Mouse (Mus musculus) hindbrain, embryonic 10.5 days (tissue): ENCODE measurements around the gene Lmln. TPM values are rescaled to one million over a fixed set of nuclear protein-coding genes. Genes with fewer than 3 reads are reported as not detected.
A peak's percentile ranks its signal among the peaks of the same experiment; 100 is the strongest.
"Not testable (repeated sequence)": the region's sequence is repeated elsewhere in the genome, so short reads cannot be mapped to it uniquely, and the experiment has no call there.

Experiments
- DNase-seq: peaks from one replicate; pipeline ENCODE4 v3.0.0-alpha.2; 2017; ENCODE audit warnings: low spot score
- H3K27ac ChIP-seq: fragments of 300-500 bp; sonication (generic); 2 replicates; pipeline ENCODE4 v1.5.1; 2016; ENCODE audit warnings: mild to moderate bottlenecking, moderate library complexity
- H3K27me3 ChIP-seq: fragments of 300-500 bp; sonication (generic); 2 replicates; pipeline ENCODE4 v1.6.1; 2016; ENCODE audit warnings: mild to moderate bottlenecking; ENCODE audit not compliant: poor library complexity, insufficient read depth, severe bottlenecking
- H3K36me3 ChIP-seq: fragments of 300-500 bp; sonication (generic); 2 replicates; pipeline ENCODE4 v1.6.1; 2016; ENCODE audit warnings: mild to moderate bottlenecking, moderate library complexity
- H3K4me1 ChIP-seq: fragments of 300-500 bp; sonication (generic); replicated peaks from 2 replicates; pipeline ENCODE4 v1.6.1; 2016; ENCODE audit warnings: mild to moderate bottlenecking
- H3K4me3 ChIP-seq: fragments of 300-500 bp; sonication (generic); 2 replicates; pipeline ENCODE4 v1.5.1; 2016; ENCODE audit warnings: mild to moderate bottlenecking, moderate library complexity
- H3K9me3 ChIP-seq: fragments of 300-500 bp; sonication (generic); 2 replicates; pipeline ENCODE4 v1.6.1; 2016; ENCODE audit warnings: mild to moderate bottlenecking, moderate library complexity
- WGBS: fragments of 180-500 bp; shearing (Covaris S2); methylation state at CpG from one replicate; pipeline ENCODE4 v1.1.7; 2016; 5-methylcytosine and 5-hydroxymethylcytosine counted together
- polyA plus RNA-seq: library from polyadenylated mRNA; unstranded; fragments of >200 nt; fragmentation: Nextera tagmentation; extraction: Ambion mirVana; gene quantifications from 2 replicates; pipeline ENCODE4 v1.2.1, GENCODE M21; 2016

Lmln gene
- polyA plus RNA-seq, 1 experiment from 2014 or later = 4.7 TPM

DNA sequence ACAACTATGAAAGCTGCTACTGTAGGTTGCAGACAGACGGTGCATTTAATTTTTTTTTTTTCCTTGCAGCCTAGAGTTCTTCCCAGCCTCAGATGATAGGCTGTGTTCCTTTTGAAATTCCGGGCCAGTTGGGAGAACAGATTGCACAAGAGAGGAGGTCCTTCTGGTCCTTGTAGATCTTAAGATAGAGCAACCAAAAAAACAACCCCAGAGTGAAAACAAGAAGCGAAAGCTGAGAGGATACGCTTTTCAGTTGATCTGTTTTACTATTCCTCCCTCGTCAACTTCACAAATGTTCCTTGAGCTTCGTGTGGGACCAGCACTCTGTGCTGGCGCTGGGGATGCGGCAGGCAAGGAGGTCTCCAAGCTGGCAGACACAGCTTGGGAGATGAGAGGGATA, 89.2 kb downstream of the Lmln start:
- WGBS = 80% methylated on average over 8 of the region's 8 CpGs
- DNase-seq = no peak
- H3K4me1 ChIP-seq = no peaks in the 10 kb centered on the region

DNA sequence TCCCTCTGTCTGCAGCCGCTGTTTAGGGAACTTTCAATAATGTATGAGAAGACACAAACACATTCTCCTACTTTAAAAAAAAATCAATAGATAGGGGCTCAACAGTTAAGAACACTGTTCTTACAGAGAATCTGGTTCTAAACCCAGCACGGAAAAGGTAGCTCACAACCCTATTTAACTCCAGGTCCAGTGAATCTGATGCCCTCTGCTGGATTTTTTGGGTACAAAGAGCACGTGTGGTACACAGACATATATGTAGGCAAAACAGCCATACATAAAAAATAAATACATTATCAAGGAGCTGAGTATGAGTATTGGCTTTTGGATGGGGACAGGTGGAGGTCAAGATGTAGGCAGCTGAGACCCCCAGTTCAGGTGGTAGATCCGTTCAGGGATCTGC, 92.7 kb downstream of the Lmln start:
- no peaks in the 10 kb centered on the region for H3K4me1 ChIP-seq
- 53% methylated on average over 4 of the region's 4 CpGs for WGBS
- no peak overlapping the region for H3K27ac ChIP-seq
- H3K4me3 ChIP-seq = no peak overlapping the region
- DNase-seq = no peak
- H3K9me3 ChIP-seq = no peaks in the 10 kb centered on the region
- H3K36me3 ChIP-seq = no peaks in the 10 kb centered on the region
- no peaks in the 10 kb centered on the region for H3K27me3 ChIP-seq

More for the DNA sequence above, 89.2 kb downstream of the Lmln start:
- H3K36me3 ChIP-seq = no peaks in the 10 kb centered on the region
- H3K27ac ChIP-seq = no peak overlapping the region
- no peak overlapping the region for H3K4me3 ChIP-seq
- no peaks in the 10 kb centered on the region for H3K9me3 ChIP-seq
- H3K27me3 ChIP-seq = no peaks in the 10 kb centered on the region

DNA sequence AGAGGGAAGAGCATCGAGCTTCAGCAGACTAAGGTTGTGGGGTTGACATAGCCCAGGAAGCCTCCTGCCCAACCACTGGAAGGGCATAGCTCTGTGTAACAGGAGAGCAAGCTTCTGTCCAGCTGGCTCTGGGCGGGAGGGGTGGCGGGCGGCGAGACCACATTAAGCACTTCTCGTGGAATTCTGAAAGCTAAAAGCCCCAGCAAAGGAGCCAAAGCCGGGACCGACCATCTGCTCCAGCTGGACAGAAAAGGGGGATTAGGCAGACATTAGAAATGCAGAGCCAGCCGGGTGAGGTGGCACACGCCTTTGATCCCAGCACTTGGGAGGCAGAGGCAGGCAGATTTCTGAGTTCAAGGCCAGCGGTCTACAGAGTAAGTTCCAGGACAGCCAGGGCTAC, 95.7 kb downstream of the Lmln start:
- Histone ChIP-seq H3K27me3 (no peaks in the 10 kb centered on the region), H3K9me3 (no peaks in the 10 kb centered on the region), H3K4me1 (no peaks in the 10 kb centered on the region), H3K27ac (peak overlapping the region; percentile 29; the same call in 1 of the 2 replicates), H3K4me3 (no peak overlapping the region), H3K36me3 (no peaks in the 10 kb centered on the region)
- WGBS = 89% methylated on average over 11 of the region's 11 CpGs
- no peak for DNase-seq

DNA sequence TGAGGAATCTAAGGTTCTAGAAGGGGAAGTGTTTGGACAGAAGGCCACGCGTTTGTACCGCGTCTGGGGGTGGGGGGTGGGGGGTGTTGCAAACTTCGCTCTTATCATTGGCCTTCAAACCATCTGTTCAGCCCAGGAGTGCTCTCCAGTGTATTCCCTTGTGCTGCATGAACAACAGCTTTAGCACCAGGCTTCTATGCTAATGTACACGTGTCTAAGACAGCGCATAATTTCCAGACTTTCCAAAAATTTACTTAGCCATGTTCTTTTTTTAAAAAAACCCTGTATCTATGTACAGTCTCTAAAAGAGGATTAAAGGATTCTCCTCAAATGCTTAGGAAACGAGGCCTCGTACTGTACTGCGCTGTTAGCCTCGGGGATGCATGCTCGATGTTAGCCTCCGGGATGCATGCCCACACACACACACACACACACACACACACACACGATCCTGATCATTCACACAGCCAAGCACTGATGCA, 96.3 kb downstream of the Lmln start:
- Histone ChIP-seq H3K27me3 (no peaks in the 10 kb centered on the region), H3K9me3 (no peaks in the 10 kb centered on the region), H3K4me1 (no peaks in the 10 kb centered on the region), H3K36me3 (no peaks in the 10 kb centered on the region), H3K4me3 (no peak overlapping the region), H3K27ac (no peak overlapping the region)
- 90% methylated on average over 14 of the region's 14 CpGs for WGBS
- DNase-seq = no peak

DNA sequence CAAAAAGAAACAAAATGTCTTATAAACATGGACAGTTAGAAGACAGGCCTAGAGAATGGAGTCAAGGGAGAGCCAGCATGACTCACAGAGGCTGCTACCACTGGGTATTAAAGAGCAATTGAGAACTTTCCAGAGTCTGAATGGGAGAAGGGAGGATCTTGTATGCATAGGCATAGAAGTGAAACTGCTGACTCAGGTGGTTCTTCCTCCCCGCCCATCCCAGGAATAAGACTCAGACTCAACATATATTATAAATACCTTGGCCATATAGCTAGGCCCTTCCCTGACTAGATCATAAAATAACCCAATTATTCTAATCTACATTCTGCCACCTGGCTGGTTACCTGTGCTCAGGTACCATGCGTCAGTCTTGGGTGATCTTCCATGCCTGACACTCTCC, 97.0 kb downstream of the Lmln start:
- no peaks in the 10 kb centered on the region for H3K4me1 ChIP-seq
- no peaks in the 10 kb centered on the region for H3K36me3 ChIP-seq
- DNase-seq = no peak
- H3K27me3 ChIP-seq = no peaks in the 10 kb centered on the region
- whole genome bisulfite sequencing = 94% methylated on average over 2 of the region's 2 CpGs
- H3K27ac ChIP-seq = no peak overlapping the region
- no peaks in the 10 kb centered on the region for H3K9me3 ChIP-seq
- no peak overlapping the region for H3K4me3 ChIP-seq

DNA sequence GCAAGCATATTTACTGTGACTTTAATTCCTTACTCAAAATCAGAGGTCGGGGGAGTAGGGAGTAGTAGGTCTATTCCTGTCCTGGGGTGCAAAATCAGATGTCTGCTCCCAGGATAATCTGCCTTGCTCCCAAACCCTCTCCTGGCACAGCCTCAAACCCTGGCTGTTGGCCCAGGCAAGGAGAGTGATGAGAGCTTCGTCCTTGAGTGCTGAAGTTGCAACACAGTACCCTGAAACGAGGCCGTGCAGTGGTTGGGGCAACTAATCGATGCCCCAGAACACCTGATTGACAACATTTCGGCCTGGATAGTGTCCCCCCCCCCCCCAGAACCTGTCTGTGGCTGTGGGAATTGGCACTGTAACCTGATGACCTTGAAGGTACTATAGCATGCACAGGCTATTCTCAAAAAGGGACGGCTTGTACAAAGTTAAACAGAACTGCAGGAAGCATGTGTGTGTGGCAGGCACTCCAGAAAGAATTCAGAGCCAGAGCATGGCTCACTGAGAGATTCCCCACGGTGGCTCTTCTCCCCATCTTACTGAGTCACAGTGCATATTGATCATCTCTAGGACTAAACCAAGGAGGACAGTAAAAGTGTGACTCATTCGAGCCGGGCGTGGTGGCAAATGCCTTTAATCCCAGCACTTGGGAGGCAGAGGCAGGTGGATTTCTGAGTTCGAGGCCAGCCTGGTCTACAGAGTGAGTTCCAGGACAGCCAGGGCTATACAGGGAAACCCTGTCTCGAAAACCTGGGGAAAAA, 101.2 kb downstream of the Lmln start:
- DNase-seq = no peak
- Histone ChIP-seq H3K9me3 (no peaks in the 10 kb centered on the region), H3K27ac (no peak overlapping the region), H3K36me3 (no peaks in the 10 kb centered on the region), H3K4me1 (no peaks in the 10 kb centered on the region), H3K4me3 (no peak overlapping the region), H3K27me3 (no peaks in the 10 kb centered on the region)
- 82% methylated on average over 13 of the region's 13 CpGs for whole genome bisulfite sequencing

DNA sequence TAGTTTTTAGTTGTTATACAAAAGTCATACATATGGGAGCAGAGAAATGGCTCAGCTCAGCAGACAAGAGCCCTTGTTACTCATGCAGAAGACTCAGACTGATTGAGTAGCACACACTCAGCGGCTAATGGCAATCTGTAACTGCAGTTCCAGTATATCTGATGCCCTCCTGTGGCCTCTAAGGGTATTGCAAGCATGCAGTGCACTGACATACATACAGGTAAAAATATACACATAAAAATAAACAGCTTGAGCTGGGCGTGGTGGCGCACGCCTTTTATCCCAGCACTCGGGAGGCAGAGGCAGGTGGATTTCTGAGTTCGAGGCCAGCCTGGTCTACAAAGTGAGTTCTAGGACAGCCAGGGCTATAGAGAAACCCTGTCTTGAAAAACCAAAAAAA, 104.0 kb downstream of the Lmln start:
- H3K27me3 ChIP-seq, H3K36me3 ChIP-seq, H3K9me3 ChIP-seq, H3K4me3 ChIP-seq, H3K4me1 ChIP-seq, H3K27ac ChIP-seq: not testable (repeated sequence)
- DNase-seq = peak; percentile 38
- 66% methylated on average over 6 of the region's 6 CpGs for WGBS

DNA sequence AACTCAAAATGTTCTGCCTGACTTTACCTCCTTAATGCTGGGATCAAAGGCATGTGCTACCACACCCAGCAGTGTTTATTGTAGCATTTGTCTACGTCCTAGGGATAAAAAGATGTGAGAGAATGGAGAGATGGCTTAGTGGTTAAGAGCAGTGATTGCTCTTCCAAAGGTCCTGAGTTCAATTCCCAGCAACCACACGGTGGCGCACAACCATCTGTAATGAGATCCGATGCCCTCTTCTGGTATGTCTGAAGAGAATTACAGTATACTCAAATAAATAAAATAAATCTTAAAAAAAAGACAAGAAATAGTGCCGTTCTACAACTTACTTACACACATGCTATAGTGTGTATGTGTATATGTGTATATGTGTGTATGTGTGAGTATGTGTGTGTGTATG, 105.2 kb downstream of the Lmln start:
- Histone ChIP-seq H3K4me3 (no peak overlapping the region), H3K4me1 (no peaks in the 10 kb centered on the region; the same call in 1 of the 2 replicates), H3K36me3 (no peaks in the 10 kb centered on the region), H3K27me3 (no peaks in the 10 kb centered on the region), H3K27ac (no peak overlapping the region), H3K9me3 (no peaks in the 10 kb centered on the region)
- 49% methylated on average over 5 of the region's 5 CpGs for WGBS
- DNase-seq = no peak

DNA sequence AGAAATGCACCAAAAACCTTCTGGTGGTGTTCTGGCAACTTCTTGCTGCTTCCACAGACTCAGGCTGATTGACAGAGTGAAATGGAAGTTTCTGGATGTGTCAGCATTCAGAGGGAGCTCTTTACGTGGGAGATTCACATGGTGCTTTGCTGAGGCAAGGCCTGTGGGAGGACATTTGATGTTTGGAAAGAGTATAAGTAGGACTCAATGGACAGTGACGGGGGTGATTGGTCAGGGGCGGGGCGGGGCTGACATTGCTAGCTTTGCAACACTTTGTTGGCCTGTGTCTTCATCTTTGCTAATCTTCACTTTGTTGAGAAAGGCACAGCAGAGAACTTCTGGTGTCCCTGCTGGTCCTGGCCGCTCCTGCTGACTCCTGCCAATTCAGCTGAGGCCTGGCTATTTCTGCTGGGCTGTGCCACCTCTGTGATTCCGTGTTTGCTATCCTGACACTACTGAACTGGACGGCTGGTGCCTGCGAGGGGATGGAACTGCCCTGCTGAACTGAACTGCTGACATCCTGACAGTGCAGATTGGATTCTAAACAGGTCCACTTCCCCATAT, 107.2 kb downstream of the Lmln start:
- Histone ChIP-seq H3K27ac (no peak overlapping the region), H3K9me3 (no peaks in the 10 kb centered on the region), H3K36me3 (no peaks in the 10 kb centered on the region), H3K4me1 (no peaks in the 10 kb centered on the region; the same call in 1 of the 2 replicates), H3K27me3 (no peaks in the 10 kb centered on the region), H3K4me3 (no peak overlapping the region)
- WGBS = 74% methylated on average over 8 of the region's 8 CpGs
- DNase-seq = no peak

DNA sequence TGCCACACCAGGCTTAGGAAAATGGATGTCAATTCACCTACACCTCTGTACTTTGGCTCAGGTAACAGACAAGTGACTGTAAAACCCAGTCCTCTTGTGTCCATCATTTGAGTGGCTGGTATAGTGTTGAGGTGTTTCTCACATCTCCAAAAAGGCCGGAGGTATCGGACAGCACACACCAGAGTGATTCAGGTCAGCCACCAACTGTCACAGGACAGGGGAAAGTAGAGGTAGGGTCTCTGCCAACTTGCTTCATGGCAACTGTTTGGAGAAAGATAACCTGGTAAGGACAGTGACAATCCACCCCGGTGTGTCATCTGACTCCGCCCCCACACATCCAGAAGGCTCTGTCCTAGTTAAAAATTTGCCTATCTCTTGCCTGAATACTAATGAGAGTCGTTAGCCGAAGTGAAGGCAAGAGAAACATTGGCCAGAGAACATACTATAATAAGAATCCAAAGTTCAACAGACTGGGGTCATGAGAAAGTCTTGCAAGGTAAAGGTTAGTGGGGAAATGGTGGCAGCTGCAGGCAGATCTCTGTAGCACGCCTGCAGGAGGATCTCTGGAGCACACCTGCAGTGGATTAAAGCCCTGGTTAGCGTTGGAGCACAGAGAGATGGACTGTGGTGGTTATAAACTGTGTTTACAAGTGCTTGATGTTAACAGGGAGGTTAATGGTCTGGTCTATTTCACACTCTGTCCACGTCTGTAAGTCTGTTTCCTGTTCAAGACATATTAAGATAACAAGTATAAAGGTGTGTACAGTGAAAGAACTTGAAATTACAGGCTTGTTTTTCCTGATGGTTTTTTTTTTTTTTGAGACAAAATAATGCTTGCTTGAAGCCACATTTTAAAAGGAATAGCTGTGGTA, 108.6 kb downstream of the Lmln start:
- Histone ChIP-seq H3K4me3 (no peak overlapping the region), H3K27me3 (no peaks in the 10 kb centered on the region), H3K9me3 (no peaks in the 10 kb centered on the region), H3K27ac (no peak overlapping the region), H3K36me3 (no peaks in the 10 kb centered on the region), H3K4me1 (no peaks in the 10 kb centered on the region; the same call in 1 of the 2 replicates)
- DNase-seq = no peak
- WGBS = 82% methylated on average over 9 of the region's 9 CpGs

DNA sequence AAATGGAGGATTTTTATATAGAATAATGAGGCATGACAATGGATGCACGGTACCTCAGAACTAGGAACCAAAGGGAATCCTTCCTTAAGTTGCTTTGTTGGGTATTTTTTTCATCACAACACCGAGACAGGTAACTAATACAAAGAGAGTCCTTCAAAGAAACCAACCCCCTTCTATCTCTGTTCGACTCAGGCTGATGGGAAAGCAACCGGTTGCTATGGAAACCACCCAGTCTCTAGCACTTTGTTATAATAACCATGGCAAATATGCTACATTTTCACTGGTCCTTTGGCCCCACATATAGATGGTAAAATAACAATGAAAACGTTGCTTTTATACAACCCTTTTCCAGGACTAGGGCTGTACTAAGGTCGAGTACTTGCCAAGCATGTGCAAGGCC, 109.5 kb downstream of the Lmln start:
- WGBS = 80% methylated on average over 6 of the region's 6 CpGs
- Histone ChIP-seq H3K27me3 (no peaks in the 10 kb centered on the region), H3K9me3 (no peaks in the 10 kb centered on the region), H3K4me3 (no peak overlapping the region), H3K36me3 (no peaks in the 10 kb centered on the region), H3K4me1 (no peaks in the 10 kb centered on the region; the same call in 1 of the 2 replicates), H3K27ac (no peak overlapping the region)
- DNase-seq = no peak

DNA sequence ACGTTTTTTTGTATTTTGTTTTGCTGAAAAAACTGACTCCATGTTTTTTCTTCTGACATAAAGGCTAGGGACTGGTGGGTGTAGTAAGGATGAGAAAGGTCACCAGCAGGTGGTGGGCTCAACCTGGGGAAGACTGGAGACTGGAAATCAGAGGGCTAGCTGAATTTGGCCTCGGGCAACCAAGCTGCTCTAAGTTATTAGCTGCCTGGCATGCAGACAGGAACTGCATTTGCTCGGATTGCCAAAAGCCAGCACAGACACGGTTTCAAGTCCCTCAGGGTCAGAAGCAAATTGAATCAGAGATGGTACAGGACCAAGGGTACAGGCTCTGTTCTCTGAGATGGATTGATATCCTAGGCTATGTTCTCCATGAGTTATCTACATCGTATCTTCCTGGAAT, 110.8 kb downstream of the Lmln start:
- Histone ChIP-seq H3K4me3 (no peak overlapping the region), H3K36me3 (no peaks in the 10 kb centered on the region), H3K27me3 (no peaks in the 10 kb centered on the region), H3K4me1 (peaks cover under 1% of the 10 kb centered on the region; the same call in 1 of the 2 replicates), H3K9me3 (no peaks in the 10 kb centered on the region), H3K27ac (no peak overlapping the region)
- 80% methylated on average over 5 of the region's 5 CpGs for WGBS
- no peak for DNase-seq

DNA sequence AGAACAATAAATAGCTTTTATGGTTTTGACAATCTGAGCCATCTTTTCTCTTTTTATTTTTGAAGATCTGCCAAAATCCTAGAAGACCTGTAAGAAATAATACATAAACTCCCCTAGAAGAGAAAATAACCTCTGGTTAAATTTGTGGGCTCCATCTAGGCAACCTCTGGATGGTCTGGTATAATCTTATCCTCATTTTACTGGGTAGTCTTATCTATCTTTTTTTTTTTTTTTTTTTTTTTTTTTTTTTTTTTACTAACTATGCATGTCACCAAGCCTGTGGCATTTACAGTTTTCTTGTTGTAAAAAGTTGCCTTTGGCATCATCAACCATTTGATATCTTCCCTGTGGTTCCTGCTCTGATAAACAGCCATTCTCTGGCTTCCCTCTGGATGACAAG, 112.4 kb downstream of the Lmln start:
- H3K4me1 ChIP-seq = peaks cover 7% of the 10 kb centered on the region; the same call in 1 of the 2 replicates
- H3K9me3 ChIP-seq = no peaks in the 10 kb centered on the region
- H3K27me3 ChIP-seq = no peaks in the 10 kb centered on the region
- H3K27ac ChIP-seq = no peak overlapping the region
- no peaks in the 10 kb centered on the region for H3K36me3 ChIP-seq
- no peak overlapping the region for H3K4me3 ChIP-seq
- DNase-seq = no peak
